In the genomic region with DNA sequence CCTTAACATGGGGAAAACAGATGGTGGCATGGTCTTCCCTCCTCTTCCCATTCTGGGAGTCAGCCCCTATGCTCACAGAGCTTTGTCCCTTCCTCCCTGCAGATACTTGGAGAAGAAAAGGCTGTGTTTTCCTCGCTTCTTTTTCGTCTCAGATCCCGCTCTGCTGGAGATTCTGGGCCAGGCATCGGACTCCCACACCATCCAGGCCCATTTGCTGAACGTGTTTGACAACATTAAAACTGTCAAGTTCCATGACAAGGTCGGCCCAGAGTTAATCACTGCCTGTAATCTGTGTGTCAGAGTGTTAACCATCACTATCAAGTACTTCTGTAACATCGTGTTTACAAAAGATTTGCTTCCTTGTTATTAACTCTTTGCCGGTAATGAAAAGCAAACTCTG, we compare ENCODE assay signal across 29 mouse cellular contexts.
"Had no signal": no experiment of that assay in that cellular context is flagged by ENCODE, and none has a peak within 500 bp of the region (broad histone marks: within the 10 kb centered on the region; RNA-seq: fewer than 3 reads in every experiment).

No protein-coding gene starts in this region.

- H3K36me3 ChIP-seq: limb, embryonic 10.5 days; limb, embryonic 12.5 days; limb, embryonic 13.5 days; limb, embryonic 15.5 days; liver, embryonic 12.5 days; liver, embryonic 13.5 days; liver, embryonic 15.5 days; lung, embryonic 15.5 days; midbrain, embryonic 12.5 days; midbrain, embryonic 13.5 days; midbrain, embryonic 15.5 days; neural tube, embryonic 12.5 days had no signal

- H3K27me3 ChIP-seq: limb, embryonic 12.5 days; limb, embryonic 13.5 days; limb, embryonic 15.5 days; liver, embryonic 12.5 days; liver, embryonic 13.5 days; liver, embryonic 15.5 days; lung, embryonic 15.5 days; megakaryocyte, embryonic 14.5 days; midbrain, embryonic 12.5 days; midbrain, embryonic 13.5 days; midbrain, embryonic 15.5 days; neural tube, embryonic 12.5 days had no signal

- H3K4me1 ChIP-seq: limb, embryonic 10.5 days; limb, embryonic 12.5 days; limb, embryonic 13.5 days; limb, embryonic 15.5 days; liver, embryonic 12.5 days; liver, embryonic 13.5 days; liver, embryonic 15.5 days; lung, embryonic 15.5 days; megakaryocyte, embryonic 14.5 days; midbrain, embryonic 12.5 days; midbrain, embryonic 13.5 days; midbrain, embryonic 15.5 days; neural tube, embryonic 12.5 days had no signal

- H3K9ac ChIP-seq: limb, embryonic 12.5 days; limb, embryonic 13.5 days; limb, embryonic 15.5 days; liver, embryonic 12.5 days; liver, embryonic 13.5 days; liver, embryonic 14.5 days; liver, embryonic 15.5 days; liver, postnatal 0 days; lung, embryonic 15.5 days; midbrain, embryonic 12.5 days; midbrain, embryonic 13.5 days; midbrain, embryonic 15.5 days; neural tube, embryonic 12.5 days had no signal

- DNase-seq: left cerebral cortex, postnatal 4 days; liver; liver, embryonic 13.5 days; liver, postnatal 0 days; lung, adult 18-20 months; lung, adult 2 months; lung, postnatal 10 days; lung, postnatal 14 days; lung, postnatal 36 days; lung, postnatal 4 days; midbrain, embryonic 14.5 days had no signal

- H3K27ac ChIP-seq: left cerebral cortex, adult 2 months; limb, embryonic 10.5 days; limb, embryonic 12.5 days; limb, embryonic 13.5 days; limb, embryonic 15.5 days; liver, embryonic 12.5 days; liver, embryonic 13.5 days; liver, embryonic 14.5 days; liver, embryonic 15.5 days; lung, embryonic 15.5 days; macrophage; midbrain, embryonic 12.5 days; midbrain, embryonic 13.5 days; midbrain, embryonic 15.5 days; neural tube, embryonic 12.5 days had no signal

- H3K4me3 ChIP-seq: left cerebral cortex, adult 2 months; limb, embryonic 10.5 days; limb, embryonic 12.5 days; limb, embryonic 13.5 days; limb, embryonic 15.5 days; liver, embryonic 12.5 days; liver, embryonic 13.5 days; liver, embryonic 15.5 days; lung, embryonic 15.5 days; megakaryocyte, embryonic 14.5 days; midbrain, embryonic 12.5 days; midbrain, embryonic 13.5 days; midbrain, embryonic 15.5 days; myocyte; neural tube, embryonic 12.5 days had no signal

- H3K9me3 ChIP-seq: limb, embryonic 10.5 days; limb, embryonic 12.5 days; limb, embryonic 13.5 days; limb, embryonic 15.5 days; liver, embryonic 12.5 days; liver, embryonic 13.5 days; liver, embryonic 15.5 days; lung, embryonic 15.5 days; megakaryocyte, embryonic 14.5 days; midbrain, embryonic 12.5 days; midbrain, embryonic 13.5 days; midbrain, embryonic 15.5 days; neural tube, embryonic 12.5 days had no signal

- H3K4me2 ChIP-seq: limb, embryonic 12.5 days; limb, embryonic 13.5 days; limb, embryonic 15.5 days; liver, embryonic 11.5 days; liver, embryonic 12.5 days; liver, embryonic 13.5 days; liver, embryonic 15.5 days; lung, embryonic 15.5 days; midbrain, embryonic 12.5 days; midbrain, embryonic 13.5 days; midbrain, embryonic 15.5 days; neural tube, embryonic 12.5 days had no signal

- ATAC-seq: liver, embryonic 12.5 days; liver, postnatal 0 days; midbrain, embryonic 13.5 days; midbrain, embryonic 15.5 days; midbrain, embryonic 16.5 days had no signal
